Mouse (Mus musculus): ENCODE results near the gene Fpr3. TPM values are rescaled to one million over a fixed set of nuclear protein-coding genes. Genes with fewer than 3 reads are reported as not detected.
"Not testable (repeated sequence)": the region's sequence is repeated elsewhere in the genome, so short reads cannot be mapped to it uniquely, and the experiment has no call there.

Gene Fpr3
- polyA plus RNA-seq, 1 experiment from 2014 or later: not detected

- no peaks in the 10 kb centered on the region for H3K9me3 ChIP-seq (ENCODE audit: control insufficient read depth, low read length)
- no peaks in the 10 kb centered on the region for H3K27me3 ChIP-seq (replicated peaks; ENCODE audit: control insufficient read depth, insufficient read depth, low read length)
- peaks cover 3% of the 10 kb centered on the region; the same call in 1 of the 2 replicates for H3K4me1 ChIP-seq (replicated peaks; ENCODE audit: control insufficient read depth, insufficient read depth, low read length)
- peak overlapping the region; percentile 76 for H3K4me2 ChIP-seq (ENCODE audit: low read length)
- peak overlapping the region; percentile 64 for H3K9ac ChIP-seq (replicated peaks; ENCODE audit: low read depth, low read length)
- ATAC-seq: peak; percentile 99
- 22% methylated on average over 51 of the region's 51 CpGs for WGBS
- H3K27ac ChIP-seq (ENCODE audit: low read length): no peak overlapping the region; the same call in 1 of the 2 replicates
- H3K4me3 ChIP-seq (replicated peaks; ENCODE audit: low read length): peak overlapping the region; percentile 53
- no peaks in the 10 kb centered on the region for H3K36me3 ChIP-seq (ENCODE audit: control insufficient read depth, insufficient read depth)
These were observed 22.2 kb downstream of the Fpr3 start for GRCm38 (mm10) chr17:17909636-17910421.

GRCm38 (mm10) chr17:17912618-17913017 lies 25.0 kb downstream of the Fpr3 start:
- 90% methylated on average over 8 of the region's 8 CpGs for WGBS
- not testable (repeated sequence) for H3K9ac ChIP-seq (replicated peaks; ENCODE audit: low read depth, low read length); H3K27me3 ChIP-seq (replicated peaks; ENCODE audit: control insufficient read depth, insufficient read depth, low read length); H3K4me1 ChIP-seq (replicated peaks; ENCODE audit: control insufficient read depth, insufficient read depth, low read length); H3K4me2 ChIP-seq (ENCODE audit: low read length); H3K4me3 ChIP-seq (replicated peaks; ENCODE audit: low read length); H3K36me3 ChIP-seq (ENCODE audit: control insufficient read depth, insufficient read depth); H3K9me3 ChIP-seq (ENCODE audit: control insufficient read depth, low read length); H3K27ac ChIP-seq (ENCODE audit: low read length); ATAC-seq

- Histone ChIP-seq H3K27me3 (replicated peaks; ENCODE audit: control insufficient read depth, insufficient read depth, low read length) (no peaks in the 10 kb centered on the region), H3K4me1 (replicated peaks; ENCODE audit: control insufficient read depth, insufficient read depth, low read length) (no peaks in the 10 kb centered on the region), H3K4me2 (ENCODE audit: low read length) (no peak overlapping the region), H3K4me3 (replicated peaks; ENCODE audit: low read length) (no peak overlapping the region), H3K9me3 (ENCODE audit: control insufficient read depth, low read length) (no peaks in the 10 kb centered on the region), H3K9ac (replicated peaks; ENCODE audit: low read depth, low read length) (no peak overlapping the region), H3K36me3 (ENCODE audit: control insufficient read depth, insufficient read depth) (no peaks in the 10 kb centered on the region), H3K27ac (ENCODE audit: low read length) (no peak overlapping the region)
- no peak for ATAC-seq
- 96% methylated on average over 1 of the region's 1 CpGs for whole genome bisulfite sequencing
These were observed 29.7 kb downstream of the Fpr3 start for GRCm38 (mm10) chr17:17917376-17917775.

- Histone ChIP-seq H3K9me3 (ENCODE audit: control insufficient read depth, low read length) (no peaks in the 10 kb centered on the region), H3K27ac (ENCODE audit: low read length) (no peak overlapping the region), H3K27me3 (replicated peaks; ENCODE audit: control insufficient read depth, insufficient read depth, low read length) (no peaks in the 10 kb centered on the region), H3K4me2 (ENCODE audit: low read length) (no peak overlapping the region), H3K4me3 (replicated peaks; ENCODE audit: low read length) (no peak overlapping the region), H3K36me3 (ENCODE audit: control insufficient read depth, insufficient read depth) (no peaks in the 10 kb centered on the region), H3K4me1 (replicated peaks; ENCODE audit: control insufficient read depth, insufficient read depth, low read length) (no peaks in the 10 kb centered on the region), H3K9ac (replicated peaks; ENCODE audit: low read depth, low read length) (no peak overlapping the region)
- ATAC-seq: no peak
These were observed 30.1 kb downstream of the Fpr3 start for GRCm38 (mm10) chr17:17917782-17918181.

GRCm38 (mm10) chr17:17973443-17973842 lies 85.8 kb downstream of the Fpr3 start:
- Histone ChIP-seq H3K9ac (replicated peaks; ENCODE audit: low read depth, low read length) (no peak overlapping the region), H3K36me3 (ENCODE audit: control insufficient read depth, insufficient read depth) (no peaks in the 10 kb centered on the region), H3K4me2 (ENCODE audit: low read length) (no peak overlapping the region), H3K9me3 (ENCODE audit: control insufficient read depth, low read length) (no peaks in the 10 kb centered on the region), H3K4me1 (replicated peaks; ENCODE audit: control insufficient read depth, insufficient read depth, low read length) (no peaks in the 10 kb centered on the region), H3K27me3 (replicated peaks; ENCODE audit: control insufficient read depth, insufficient read depth, low read length) (no peaks in the 10 kb centered on the region), H3K4me3 (replicated peaks; ENCODE audit: low read length) (no peak overlapping the region), H3K27ac (ENCODE audit: low read length) (no peak overlapping the region)
- ATAC-seq: no peak
- WGBS: 22% methylated on average over 1 of the region's 1 CpGs

GRCm38 (mm10) chr17:17981232-17981631 lies 93.6 kb downstream of the Fpr3 start:
- WGBS: 73% methylated on average over 2 of the region's 2 CpGs

GRCm38 (mm10) chr17:18004752-18005151 lies 117.1 kb downstream of the Fpr3 start:
- WGBS: 100% methylated on average over 1 of the region's 1 CpGs
- H3K4me2 ChIP-seq (ENCODE audit: low read length): no peak overlapping the region
- no peak overlapping the region for H3K27ac ChIP-seq (ENCODE audit: low read length)
- no peaks in the 10 kb centered on the region for H3K36me3 ChIP-seq (ENCODE audit: control insufficient read depth, insufficient read depth)
- no peak for ATAC-seq
- H3K4me1 ChIP-seq (replicated peaks; ENCODE audit: control insufficient read depth, insufficient read depth, low read length): no peaks in the 10 kb centered on the region
- H3K4me3 ChIP-seq (replicated peaks; ENCODE audit: low read length): no peak overlapping the region
- H3K9ac ChIP-seq (replicated peaks; ENCODE audit: low read depth, low read length): no peak overlapping the region
- no peaks in the 10 kb centered on the region for H3K27me3 ChIP-seq (replicated peaks; ENCODE audit: control insufficient read depth, insufficient read depth, low read length)
- no peaks in the 10 kb centered on the region for H3K9me3 ChIP-seq (ENCODE audit: control insufficient read depth, low read length)

More at GRCm38 (mm10) chr17:17981232-17981631, 93.6 kb downstream of the Fpr3 start:
- not testable (repeated sequence) for H3K9ac ChIP-seq (replicated peaks; ENCODE audit: low read depth, low read length); H3K36me3 ChIP-seq (ENCODE audit: control insufficient read depth, insufficient read depth); H3K27me3 ChIP-seq (replicated peaks; ENCODE audit: control insufficient read depth, insufficient read depth, low read length); H3K4me1 ChIP-seq (replicated peaks; ENCODE audit: control insufficient read depth, insufficient read depth, low read length); ATAC-seq; H3K4me2 ChIP-seq (ENCODE audit: low read length); H3K9me3 ChIP-seq (ENCODE audit: control insufficient read depth, low read length); H3K27ac ChIP-seq (ENCODE audit: low read length); H3K4me3 ChIP-seq (replicated peaks; ENCODE audit: low read length)

Other genes with a start within 250 kb of the Fpr3 start
- 0.08 TPM in 1 of 2 replicates, not detected in the other for gene Vmn2r90, start 184.1 kb upstream of the Fpr3 start, polyA plus RNA-seq (2015; fragmentation: Nextera tagmentation; extraction: Ambion mirVana)
- 19.0 and 30.7 TPM in 2 replicates for gene Spaca6, start 60.7 kb upstream of the Fpr3 start, polyA plus RNA-seq (2015; fragmentation: Nextera tagmentation; extraction: Ambion mirVana)
- 0.32 and 0.92 TPM in 2 replicates for gene Has1, start 32.6 kb upstream of the Fpr3 start, polyA plus RNA-seq (2015; fragmentation: Nextera tagmentation; extraction: Ambion mirVana)
- not detected in 2 replicates for gene Fpr1, start 3.9 kb upstream of the Fpr3 start, polyA plus RNA-seq (2015; fragmentation: Nextera tagmentation; extraction: Ambion mirVana)
- gene Fpr2, start within 50 bp of the Fpr3 start, polyA plus RNA-seq (2015; fragmentation: Nextera tagmentation; extraction: Ambion mirVana): not detected in 2 replicates
- not detected in 2 replicates for gene Fpr-rs4, start 133.9 kb downstream of the Fpr3 start, polyA plus RNA-seq (2015; fragmentation: Nextera tagmentation; extraction: Ambion mirVana)
- gene Vmn2r124, start 161.6 kb downstream of the Fpr3 start, polyA plus RNA-seq (2015; fragmentation: Nextera tagmentation; extraction: Ambion mirVana): not detected in 2 replicates
- gene Vmn2r91, start 197.2 kb downstream of the Fpr3 start, polyA plus RNA-seq (2015; fragmentation: Nextera tagmentation; extraction: Ambion mirVana): not detected in 2 replicates